Mouse (Mus musculus) hindbrain, postnatal 0 days (tissue): ENCODE data around the gene Pttg1ip. TPM values are rescaled to one million over a fixed set of nuclear protein-coding genes. Genes with fewer than 3 reads are reported as not detected.
A peak's percentile ranks its signal among the peaks of the same experiment; 100 is the strongest.

ENCODE experiments used
- ATAC-seq: fragments of 200-750 bp; cut with Nextera tagmentation; 2 replicates; pipeline ENCODE4 v1.8.0; 2017; ENCODE audit warnings: mild to moderate bottlenecking, moderate TSS enrichment, moderate library complexity
- DNase-seq: peaks from one replicate; pipeline ENCODE4 v3.0.0-alpha.2; 2015; ENCODE audit warnings: low spot score
- H3K27ac ChIP-seq: fragments of 300-500 bp; sonication (generic); 2 replicates; pipeline ENCODE4 v1.5.1; 2014; ENCODE audit warnings: mild to moderate bottlenecking
- H3K27me3 ChIP-seq: fragments of 300-500 bp; sonication (generic); 2 replicates; pipeline ENCODE4 v1.6.1; 2014; ENCODE audit warnings: low read length, mixed read lengths; ENCODE audit not compliant: insufficient read depth
- H3K36me3 ChIP-seq: fragments of 300-500 bp; sonication (generic); 2 replicates; pipeline ENCODE4 v1.6.1; 2014; ENCODE audit warnings: low read length, mixed read lengths; ENCODE audit not compliant: insufficient read depth
- H3K4me1 ChIP-seq: fragments of 300-500 bp; sonication (generic); 2 replicates; pipeline ENCODE4 v1.6.1; 2014; ENCODE audit warnings: antibody characterized with exemption, low read length, mixed read lengths; ENCODE audit not compliant: insufficient read depth
- H3K4me2 ChIP-seq: fragments of 300-500 bp; sonication (generic); 2 replicates; pipeline ENCODE4 v1.6.1; 2014; ENCODE audit warnings: low read depth, mild to moderate bottlenecking, low read length, moderate library complexity, mixed read lengths
- H3K4me3 ChIP-seq: fragments of 300-500 bp; sonication (generic); 2 replicates; pipeline ENCODE4 v1.5.1; 2014; ENCODE audit warnings: low read length
- H3K9ac ChIP-seq: fragments of 300-500 bp; sonication (generic); replicated peaks from 2 replicates; pipeline ENCODE4 v1.6.1; 2014; ENCODE audit warnings: mild to moderate bottlenecking, low read length, moderate library complexity, mixed read lengths
- H3K9me3 ChIP-seq: fragments of 300-500 bp; sonication (generic); 2 replicates; pipeline ENCODE4 v1.6.1; 2016; ENCODE audit warnings: low read length, mixed read lengths
- CTCF ChIP-seq: IDR thresholded peaks from 2 replicates; pipeline ENCODE4 v1.5.1; 2016; ENCODE audit warnings: antibody characterized with exemption, control low read depth, low read depth
- WGBS: fragments of 180-500 bp; shearing (Covaris S2); extraction: QIAGEN DNeasy Blood & Tissue Kit; methylation state at CpG from one replicate; pipeline ENCODE4 v1.1.7; 2014; 5-methylcytosine and 5-hydroxymethylcytosine counted together
- polyA plus RNA-seq: library from polyadenylated mRNA; unstranded; fragments of >200 nt; fragmentation: Nextera tagmentation; extraction: Ambion mirVana; gene quantifications from 2 replicates; pipeline ENCODE4 v1.2.1, GENCODE M21; 2015
- total RNA-seq: library from RNA; depleted of rRNA; stranded (reverse); fragments of >200 nt; gene quantifications from 2 replicates; pipeline ENCODE4 v1.2.3, GENCODE M21; 2014; rRNA removed

Gene Pttg1ip
- total RNA-seq (85.9 and 94.0 TPM in 2 replicates), polyA plus RNA-seq (87.3 and 87.5 TPM in 2 replicates)

DNA sequence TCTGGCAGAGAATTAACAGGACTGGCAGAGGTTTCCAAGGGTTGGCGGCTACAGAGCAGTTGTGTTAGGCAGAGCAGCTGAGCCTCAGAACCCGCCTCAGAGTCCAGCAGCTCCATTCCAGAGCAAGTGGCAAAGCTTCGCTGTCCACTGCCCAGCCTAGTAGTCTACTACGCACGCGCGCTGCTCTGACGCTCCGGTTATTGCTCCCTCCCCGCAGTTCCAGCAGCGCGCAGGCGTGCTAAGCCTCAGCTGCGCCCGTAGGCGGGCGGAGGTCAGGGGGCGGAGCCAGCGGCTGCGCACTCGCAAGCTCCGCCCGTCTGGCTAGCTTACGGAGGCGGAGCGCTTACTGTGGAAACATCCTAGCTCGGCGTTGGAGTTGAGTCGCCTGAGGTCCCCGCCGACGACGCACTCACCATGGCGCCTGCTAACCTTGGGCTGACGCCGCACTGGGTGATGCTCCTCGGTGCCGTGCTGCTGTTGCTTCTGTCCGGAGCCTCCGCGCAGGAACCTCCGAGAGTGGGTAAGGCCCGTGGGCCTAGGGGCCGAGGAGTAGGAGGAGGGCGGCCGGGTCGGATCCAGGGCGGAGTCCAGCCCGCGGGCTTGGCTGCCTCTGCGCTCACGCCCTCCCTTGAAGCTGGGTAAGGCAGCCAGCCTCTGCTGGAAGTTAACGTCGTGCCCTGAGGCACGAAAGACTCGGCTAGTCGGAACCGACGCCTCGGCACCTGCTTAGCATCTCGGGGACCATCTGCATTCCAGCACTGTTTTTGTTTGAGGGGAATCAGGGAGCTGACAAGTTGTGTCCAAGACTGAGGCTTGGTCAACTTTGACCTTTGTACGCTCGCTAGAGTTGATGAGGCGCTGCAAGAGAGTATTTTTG, at the start of gene Pttg1ip:
Gene Pttg1ip (plus strand): TSS at position 313 of the 877 bp plus-strand sequence.
- Histone ChIP-seq H3K27me3 (no peaks in the 10 kb centered on the region), H3K4me1 (0 out of 2 replicates have a peak, but pooled peaks cover 8% of the 10 kb centered on the region), H3K4me2 (peak within 1 kb of the TSS; percentile 94), H3K9ac (peak within 1 kb of the TSS; percentile 84), H3K9me3 (no peaks in the 10 kb centered on the region), H3K4me3 (peak within 1 kb of the TSS; percentile 84), H3K27ac (peak within 1 kb of the TSS; percentile 92), H3K36me3 (no peaks in the 10 kb centered on the region)
- ATAC-seq (peak; percentile 98), DNase-seq (peak; percentile 100)
- under 1% methylated on average over 61 of the region's 64 CpGs for WGBS
- peak; percentile 6; the same call in 1 of the 2 replicates for TF ChIP-seq CTCF

DNA sequence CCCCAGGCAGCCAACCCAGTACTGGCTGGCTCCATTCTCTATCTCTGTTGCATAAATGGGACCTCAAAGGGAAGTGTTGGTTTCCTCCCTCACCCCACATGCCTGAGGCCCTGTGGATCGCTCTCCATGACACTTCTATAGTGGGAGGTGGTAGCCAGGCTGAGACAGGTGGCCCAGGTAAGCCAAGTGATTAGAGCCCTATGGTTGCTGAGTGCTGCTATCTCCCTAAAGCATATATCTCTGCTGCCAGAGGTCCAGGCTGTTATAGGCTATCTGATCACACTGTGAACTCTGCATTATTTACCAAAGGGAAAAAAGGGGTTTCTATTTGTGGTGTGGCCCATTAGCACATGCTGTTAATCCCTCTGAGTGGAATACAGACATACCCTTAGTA, 49.5 kb upstream of the Pttg1ip start:
- 78% methylated on average over 1 of the region's 1 CpGs for WGBS
- Histone ChIP-seq H3K4me1 (no peaks in the 10 kb centered on the region), H3K9ac (no peak overlapping the region), H3K4me2 (no peak overlapping the region), H3K27ac (no peak overlapping the region), H3K9me3 (no peaks in the 10 kb centered on the region), H3K4me3 (no peak overlapping the region), H3K27me3 (no peaks in the 10 kb centered on the region), H3K36me3 (no peaks in the 10 kb centered on the region)
- TF ChIP-seq CTCF, result no peak
- no peak for ATAC-seq
- no peak for DNase-seq

DNA sequence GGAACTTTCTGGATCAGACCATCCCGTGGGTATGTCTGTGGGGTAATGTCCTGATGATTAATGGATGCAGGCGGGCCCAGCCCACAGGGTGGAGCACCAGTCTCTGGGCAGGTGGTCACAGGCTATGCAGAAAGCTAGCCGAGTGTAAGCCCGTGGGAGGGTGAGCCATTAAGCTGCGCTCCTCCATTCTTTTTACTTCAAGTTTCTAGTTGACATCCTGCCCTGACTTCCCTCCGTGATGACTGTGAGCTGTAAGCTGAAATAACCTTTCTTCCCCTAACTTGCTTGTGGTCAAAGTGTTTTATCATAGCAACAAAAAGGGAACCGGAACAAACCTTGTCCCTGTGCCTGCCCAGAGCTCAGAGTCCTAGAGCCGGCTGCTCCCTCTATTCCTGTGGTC, 44.8 kb upstream of the Pttg1ip start:
- H3K9me3 ChIP-seq, result no peaks in the 10 kb centered on the region
- TF ChIP-seq CTCF, result no peak
- DNase-seq (no peak), ATAC-seq (no peak)
- no peaks in the 10 kb centered on the region for H3K36me3 ChIP-seq
- H3K4me3 ChIP-seq, result no peak overlapping the region
- 68% methylated on average over 8 of the region's 8 CpGs for WGBS
- H3K27ac ChIP-seq, result no peak overlapping the region
- no peaks in the 10 kb centered on the region for H3K27me3 ChIP-seq
- H3K4me2 ChIP-seq, result no peak overlapping the region
- no peaks in the 10 kb centered on the region for H3K4me1 ChIP-seq
- no peak overlapping the region for H3K9ac ChIP-seq

DNA sequence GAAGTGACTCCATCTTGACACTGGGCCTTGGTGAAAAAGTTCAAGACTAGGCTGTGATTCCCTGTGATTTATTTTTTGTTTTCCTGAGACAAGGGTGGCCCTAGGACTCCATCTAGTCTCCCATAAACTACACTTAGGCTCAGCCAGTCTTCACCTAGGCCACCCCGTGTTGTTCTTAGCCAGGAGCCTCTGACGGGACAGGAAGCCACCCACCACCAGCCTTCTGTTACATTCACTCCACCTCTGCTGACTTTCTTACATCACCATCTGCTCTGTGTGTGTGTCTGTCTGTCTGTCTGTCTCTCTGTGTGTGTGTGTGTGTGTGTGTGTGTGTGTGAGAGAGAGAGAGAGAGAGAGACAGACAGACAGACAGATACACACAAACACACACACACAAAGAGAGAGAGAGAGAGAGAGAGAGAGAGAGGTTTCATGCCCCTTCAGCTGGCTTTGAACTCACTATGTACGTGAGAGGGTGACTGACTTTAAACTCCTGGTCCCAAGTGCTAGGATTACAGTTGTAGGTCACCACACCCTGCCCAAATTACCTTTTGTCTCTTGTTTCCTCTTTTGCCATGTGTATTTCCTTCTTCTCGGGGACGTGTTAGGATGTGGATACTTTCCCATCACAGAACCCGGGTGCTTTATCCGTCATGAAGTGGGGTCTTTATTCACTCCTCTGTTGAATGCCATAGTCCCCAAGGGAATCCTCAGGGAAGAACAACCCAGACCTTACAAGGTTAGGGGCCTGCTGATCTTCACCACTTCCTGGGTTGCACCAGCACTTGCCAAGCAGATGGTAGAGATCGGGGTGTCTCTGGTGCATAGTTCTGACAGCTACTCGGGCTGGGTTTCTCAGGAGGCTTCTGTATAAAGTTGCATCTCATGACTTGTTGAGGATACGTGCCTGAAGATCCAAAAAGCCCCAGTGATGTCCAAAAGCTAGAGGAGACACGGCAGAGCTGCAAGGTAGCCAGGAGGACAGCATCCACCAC, 44.0 kb upstream of the Pttg1ip start:
- 87% methylated on average over 11 of the region's 11 CpGs for WGBS

DNA sequence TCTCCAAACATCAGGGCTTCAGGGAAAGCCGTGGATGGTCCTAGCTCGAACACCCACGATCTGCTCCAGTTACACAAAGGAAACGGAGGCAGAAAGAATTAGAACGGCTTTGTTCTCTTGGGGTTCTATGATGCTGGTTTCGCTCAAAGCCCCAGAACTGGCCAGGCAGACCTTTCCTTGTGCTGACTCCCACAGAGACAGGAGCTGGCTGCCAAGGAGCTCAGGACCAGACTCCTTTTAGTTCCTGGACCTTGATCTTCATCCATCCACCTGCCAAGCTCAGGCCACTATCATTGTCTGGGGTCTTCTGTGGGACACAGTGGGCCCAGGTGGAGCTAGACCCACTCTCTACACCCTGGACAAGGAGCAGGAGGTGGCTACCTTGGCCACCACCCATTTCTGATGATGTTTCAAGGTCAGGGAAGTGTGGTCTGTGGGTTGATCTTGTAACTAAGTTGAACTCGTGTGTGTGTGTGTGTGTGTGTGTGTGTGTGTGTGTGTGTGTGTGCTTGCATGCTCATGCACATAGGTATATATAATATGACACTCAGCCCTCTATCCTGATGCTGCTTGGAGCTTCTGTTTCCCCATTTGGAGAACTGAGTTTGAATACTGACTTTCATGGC, 42.1 kb upstream of the Pttg1ip start:
- no peaks in the 10 kb centered on the region for H3K27me3 ChIP-seq
- DNase-seq (no peak), ATAC-seq (no peak)
- no peak overlapping the region for H3K4me2 ChIP-seq
- no peaks in the 10 kb centered on the region for H3K4me1 ChIP-seq
- H3K27ac ChIP-seq, result no peak overlapping the region
- H3K9me3 ChIP-seq, result no peaks in the 10 kb centered on the region
- WGBS, result 71% methylated on average over 7 of the region's 7 CpGs
- no peaks in the 10 kb centered on the region for H3K36me3 ChIP-seq
- no peak overlapping the region for H3K4me3 ChIP-seq
- no peak overlapping the region for H3K9ac ChIP-seq
- TF ChIP-seq CTCF, result no peak

More for the DNA sequence above, 44.0 kb upstream of the Pttg1ip start:
- Histone ChIP-seq H3K4me1 (no peaks in the 10 kb centered on the region), H3K9me3 (no peaks in the 10 kb centered on the region), H3K9ac (no peak overlapping the region), H3K27ac (no peak overlapping the region), H3K27me3 (no peaks in the 10 kb centered on the region), H3K4me2 (no peak overlapping the region), H3K36me3 (no peaks in the 10 kb centered on the region), H3K4me3 (no peak overlapping the region)
- ATAC-seq (no peak), DNase-seq (no peak)
- no peak for TF ChIP-seq CTCF

DNA sequence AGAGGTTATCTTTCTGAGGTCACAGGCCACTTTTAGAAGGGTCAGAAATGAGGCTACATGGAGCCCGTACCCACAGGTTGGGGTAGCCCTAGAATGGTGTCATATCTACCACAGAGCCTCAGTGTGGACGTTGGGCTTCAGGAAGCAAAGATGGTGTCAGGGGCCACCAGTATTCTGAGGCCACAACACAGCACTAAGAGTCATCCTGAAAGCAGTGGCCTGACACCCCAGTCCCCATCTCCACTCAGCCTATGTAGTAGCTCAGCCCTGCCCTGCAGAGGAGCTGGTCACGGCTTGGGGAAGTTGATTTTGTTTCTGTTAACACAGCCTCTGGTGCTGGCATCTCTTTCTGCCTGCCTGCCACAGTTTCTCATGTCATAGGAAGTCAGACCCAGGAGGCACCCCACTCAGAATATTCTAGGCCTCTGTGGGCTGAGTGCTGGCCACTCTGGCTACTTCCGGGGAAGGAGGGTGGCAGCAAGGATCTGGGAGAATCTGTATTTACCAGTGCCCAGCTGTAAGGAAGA, 40.9 kb upstream of the Pttg1ip start:
- Histone ChIP-seq H3K4me3 (no peak overlapping the region), H3K36me3 (no peaks in the 10 kb centered on the region), H3K27me3 (no peaks in the 10 kb centered on the region), H3K27ac (no peak overlapping the region), H3K9me3 (no peaks in the 10 kb centered on the region), H3K4me2 (no peak overlapping the region), H3K4me1 (no peaks in the 10 kb centered on the region), H3K9ac (no peak overlapping the region)
- DNase-seq (no peak), ATAC-seq (no peak)
- no peak for TF ChIP-seq CTCF
- WGBS, result 87% methylated on average over 4 of the region's 4 CpGs
